Mouse (Mus musculus): Measurements from ENCODE around the gene Mfsd6.

DNA sequence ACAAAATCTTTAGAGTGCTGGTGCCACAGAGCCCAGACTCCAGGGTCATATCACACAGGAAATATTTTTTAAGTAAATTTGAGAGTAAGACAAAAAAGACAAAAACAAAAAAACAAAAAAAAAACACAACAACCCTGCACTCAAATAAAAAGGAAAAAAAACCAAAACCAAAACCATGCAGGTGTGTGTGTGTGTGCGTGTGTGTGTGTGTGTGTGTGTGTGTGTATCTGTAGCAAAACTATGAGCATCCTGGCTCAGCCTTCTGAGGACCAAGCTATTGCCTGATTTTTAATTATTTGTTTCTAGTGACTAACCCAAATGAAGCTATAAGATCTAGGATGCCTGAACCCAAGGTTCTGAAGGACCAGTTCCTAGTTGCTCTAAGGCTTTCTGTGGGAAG lies 24.4 kb upstream of the Mfsd6 start:
- no peak for TF ChIP-seq MXI1 (IDR thresholded peaks at IDR 0.05; ENCODE audit: low read depth, low read length)
- no peak for TF ChIP-seq POLR2AphosphoS2 (IDR thresholded peaks at IDR 0.05; ENCODE audit: low read length)
- TF ChIP-seq ZC3H11A (IDR thresholded peaks at IDR 0.05; ENCODE audit: low read depth, low read length), result no peak
- no peak for TF ChIP-seq CHD1 (IDR thresholded peaks at IDR 0.05; ENCODE audit: low read depth, low read length)
- no peak for TF ChIP-seq CTCF (IDR thresholded peaks at IDR 0.05 in 2 of 3, conservative IDR thresholded peaks at IDR 0.05 in 1 of 3; ENCODE audit: control insufficient read depth in 1 of 3, insufficient read depth in 1 of 3, low read depth in 2 of 3, low read length in 3 of 3, poor library complexity in 1 of 3, severe bottlenecking in 1 of 3)
